Mouse (Mus musculus) kidney, postnatal 0 days (tissue): ENCODE measurements around the gene Gm11568. TPM values are rescaled to one million over a fixed set of nuclear protein-coding genes. Genes with fewer than 3 reads are reported as not detected.
"Not testable (repeated sequence)": the region's sequence is repeated elsewhere in the genome, so short reads cannot be mapped to it uniquely, and the experiment has no call there.

Source experiments
- ATAC-seq: fragments of 200-750 bp; cut with Nextera tagmentation; replicated peaks from 2 replicates; pipeline ENCODE4 v1.8.0; 2017; ENCODE audit warnings: low read depth, moderate number of reproducible peaks, moderate TSS enrichment, moderate library complexity; ENCODE audit not compliant: low FRiP score
- DNase-seq: peaks from one replicate; pipeline ENCODE4 v3.0.0-alpha.2; 2016; ENCODE audit warnings: low spot score
- H3K27ac ChIP-seq: fragments of 300-500 bp; sonication (generic); 2 replicates; pipeline ENCODE4 v1.5.1; 2014; ENCODE audit warnings: mild to moderate bottlenecking
- H3K27me3 ChIP-seq: fragments of 300-500 bp; sonication (generic); 2 replicates; pipeline ENCODE4 v1.6.1; 2014; ENCODE audit warnings: low read length, mixed read lengths; ENCODE audit not compliant: insufficient read depth
- H3K36me3 ChIP-seq: fragments of 300-500 bp; sonication (generic); 2 replicates; pipeline ENCODE4 v1.6.1; 2014; ENCODE audit warnings: low read length, mixed read lengths; ENCODE audit not compliant: insufficient read depth
- H3K4me1 ChIP-seq: fragments of 300-500 bp; sonication (generic); replicated peaks from 2 replicates; pipeline ENCODE4 v1.6.1; 2014; ENCODE audit warnings: antibody characterized with exemption, low read length, mixed read lengths; ENCODE audit not compliant: insufficient read depth
- H3K4me2 ChIP-seq: fragments of 300-500 bp; sonication (generic); 2 replicates; pipeline ENCODE4 v1.6.1; 2014; ENCODE audit warnings: mild to moderate bottlenecking, low read length, moderate library complexity, mixed read lengths
- H3K4me3 ChIP-seq: fragments of 300-500 bp; sonication (generic); replicated peaks from 2 replicates; pipeline ENCODE4 v1.5.1; 2014; ENCODE audit warnings: low read depth, low read length
- H3K9ac ChIP-seq: fragments of 300-500 bp; sonication (generic); 2 replicates; pipeline ENCODE4 v1.6.1; 2014; ENCODE audit warnings: low read depth, low read length
- H3K9me3 ChIP-seq: fragments of 300-500 bp; sonication (generic); replicated peaks from 2 replicates; pipeline ENCODE4 v1.6.1; 2016; ENCODE audit warnings: low read length, inconsistent platforms, mixed read lengths
- CTCF ChIP-seq: IDR thresholded peaks from 2 replicates; pipeline ENCODE4 v1.5.1; 2016; ENCODE audit warnings: antibody characterized with exemption, low read depth, mild to moderate bottlenecking, moderate library complexity
- WGBS: fragments of 180-500 bp; shearing (Covaris S2); extraction: QIAGEN DNeasy Blood & Tissue Kit; methylation state at CpG from one replicate; pipeline ENCODE4 v1.1.7; 2014; 5-methylcytosine and 5-hydroxymethylcytosine counted together
- polyA plus RNA-seq: library from polyadenylated mRNA; unstranded; fragments of >200 nt; fragmentation: Nextera tagmentation; extraction: Ambion mirVana; gene quantifications from 2 replicates; pipeline ENCODE4 v1.2.1, GENCODE M21; 2015

Gm11568 gene
- polyA plus RNA-seq, result not detected in 2 replicates

DNA sequence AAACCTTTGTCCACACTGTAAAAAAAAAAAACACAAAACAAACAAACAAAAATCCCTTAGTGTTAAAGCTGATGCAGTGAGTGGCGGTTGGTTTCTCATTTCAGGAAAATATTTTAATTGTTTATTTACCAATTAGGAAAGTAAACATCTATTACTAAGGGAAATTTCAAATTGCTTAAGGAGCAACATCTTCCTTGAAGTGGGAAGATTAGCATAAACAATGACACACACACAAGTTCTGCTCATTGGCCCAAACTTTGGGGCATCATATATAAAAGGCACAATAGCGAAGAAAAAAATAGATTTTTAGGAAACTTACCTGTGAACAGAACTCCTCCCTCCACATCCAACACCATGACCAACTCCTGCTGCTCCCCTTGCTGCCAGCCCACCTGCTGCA is at the start of gene Gm11568:
Gm11568 (plus strand) TSS at position 301 of the 400 bp plus-strand sequence.
- Histone ChIP-seq H3K27ac (no peak within 1 kb of the TSS), H3K36me3 (no peaks in the 10 kb centered on the region), H3K4me2 (no peak within 1 kb of the TSS), H3K9me3 (no peaks in the 10 kb centered on the region), H3K4me1 (no peaks in the 10 kb centered on the region), H3K27me3 (no peaks in the 10 kb centered on the region), H3K4me3 (no peak within 1 kb of the TSS), H3K9ac (no peak within 1 kb of the TSS)
- ATAC-seq (no peak), DNase-seq (no peak)
- 76% methylated on average over 2 of the region's 2 CpGs for WGBS
- TF ChIP-seq CTCF, result no peak

DNA sequence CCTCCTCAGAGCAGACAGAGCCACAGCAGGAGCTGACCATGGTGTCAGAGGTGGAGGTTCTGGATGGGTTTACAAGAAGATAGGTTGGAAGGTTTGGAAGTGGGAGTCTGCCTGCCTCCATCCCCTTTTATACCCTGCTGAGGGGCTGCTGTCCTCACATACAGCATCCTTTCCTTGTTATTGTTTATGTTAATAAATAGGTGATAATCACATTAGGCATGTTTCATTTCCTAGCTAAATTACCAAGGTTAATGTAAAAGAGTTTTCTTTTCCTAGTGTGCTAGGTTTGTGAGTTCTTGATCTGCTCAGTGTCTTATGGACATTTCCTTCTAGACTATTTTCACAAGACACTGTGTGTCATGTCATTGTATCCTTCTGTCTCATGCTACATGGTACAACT is 47.9 kb upstream of the Gm11568 start, which contains the start of gene Krtap4-13:
Krtap4-13 (minus strand) TSS at position 101 of the 400 bp plus-strand sequence.
- not testable (repeated sequence) for H3K27ac ChIP-seq, H3K4me3 ChIP-seq, H3K4me1 ChIP-seq, H3K36me3 ChIP-seq, ATAC-seq, H3K9ac ChIP-seq, H3K4me2 ChIP-seq, H3K27me3 ChIP-seq, H3K9me3 ChIP-seq, DNase-seq

DNA sequence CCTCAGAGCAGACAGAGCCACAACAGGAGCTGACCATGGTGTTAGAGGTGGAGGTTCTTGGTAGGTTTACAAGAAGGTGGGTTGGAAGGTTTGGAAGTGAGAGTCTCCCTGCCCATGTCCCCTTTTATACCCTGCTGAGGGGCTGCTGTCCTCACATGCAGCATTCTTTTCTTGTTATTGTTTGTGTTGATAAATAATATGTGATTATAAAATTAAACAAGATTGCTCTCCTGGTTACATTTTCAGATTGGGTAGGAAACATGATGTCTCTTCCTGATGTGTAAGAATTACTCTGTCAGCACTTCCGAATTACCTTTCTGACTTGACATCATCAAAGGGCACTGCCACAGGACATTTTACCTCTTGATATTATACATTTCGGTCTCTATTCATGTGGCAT is 42.2 kb upstream of the Gm11568 start, which contains the start of gene Gm11564:
Gm11564 (minus strand) TSS at position 101 of the 400 bp plus-strand sequence.
- ATAC-seq, H3K9ac ChIP-seq, H3K4me1 ChIP-seq, H3K9me3 ChIP-seq, DNase-seq, H3K4me2 ChIP-seq, H3K4me3 ChIP-seq, H3K27ac ChIP-seq, H3K27me3 ChIP-seq, H3K36me3 ChIP-seq: not testable (repeated sequence)
- WGBS, result 82% methylated on average over 2 of the region's 2 CpGs

DNA sequence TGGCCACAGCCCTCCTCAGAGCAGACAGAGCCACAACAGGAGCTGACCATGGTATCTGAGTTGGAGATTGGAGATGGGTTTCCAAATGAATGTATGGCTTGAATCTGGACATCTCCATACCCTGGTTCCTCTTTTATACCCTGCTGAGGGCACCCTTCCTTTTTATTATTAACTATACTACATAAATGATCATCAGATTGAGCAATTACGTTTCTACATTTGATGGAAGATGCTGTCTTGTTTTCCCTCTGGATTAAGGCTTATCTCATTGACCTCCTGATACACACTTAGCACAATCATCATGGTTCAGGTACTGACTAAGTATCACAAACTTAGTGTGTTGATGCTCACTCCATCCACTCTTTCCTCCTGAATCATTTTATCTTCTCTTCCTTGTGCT is 19.8 kb upstream of the Gm11568 start, which contains the start of gene 2300003K06Rik:
2300003K06Rik (minus strand) TSS at position 101 of the 400 bp plus-strand sequence.
- no peaks in the 10 kb centered on the region for H3K36me3 ChIP-seq
- H3K9ac ChIP-seq, result no peak within 1 kb of the TSS
- no peak within 1 kb of the TSS for H3K27ac ChIP-seq
- no peaks in the 10 kb centered on the region for H3K9me3 ChIP-seq
- WGBS, result 70% methylated on average over 1 of the region's 1 CpGs
- ATAC-seq, result no peak
- no peak within 1 kb of the TSS for H3K4me2 ChIP-seq
- TF ChIP-seq CTCF, result no peak
- DNase-seq, result no peak
- no peaks in the 10 kb centered on the region for H3K4me1 ChIP-seq
- H3K4me3 ChIP-seq, result no peak within 1 kb of the TSS
- no peaks in the 10 kb centered on the region for H3K27me3 ChIP-seq

DNA sequence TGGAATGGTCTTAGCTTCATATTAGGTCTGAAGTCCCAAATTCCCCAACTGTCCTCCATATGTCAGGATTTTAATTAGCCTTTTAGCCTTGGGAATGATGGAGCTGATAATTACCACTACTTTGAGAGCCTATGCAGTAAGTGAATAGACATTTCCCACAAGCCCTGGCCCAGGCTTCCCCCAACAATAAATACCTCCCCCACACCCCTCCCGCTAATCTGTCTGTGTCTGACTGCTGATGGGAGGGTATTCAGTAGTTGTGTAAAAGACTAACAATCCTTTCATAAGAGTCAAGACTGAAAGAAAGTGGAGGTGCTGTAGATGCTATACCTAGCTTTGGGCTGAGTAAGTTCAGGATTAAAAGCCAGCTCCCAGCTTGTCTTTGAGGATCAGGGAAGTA is 15.5 kb upstream of the Gm11568 start:
- TF ChIP-seq CTCF, result no peak
- Histone ChIP-seq H3K27ac (no peak overlapping the region), H3K4me2 (no peak overlapping the region), H3K4me3 (no peak overlapping the region), H3K9me3 (no peaks in the 10 kb centered on the region), H3K9ac (no peak overlapping the region), H3K4me1 (no peaks in the 10 kb centered on the region), H3K27me3 (no peaks in the 10 kb centered on the region), H3K36me3 (no peaks in the 10 kb centered on the region)
- WGBS, result 13% methylated on average over 1 of the region's 1 CpGs
- ATAC-seq, result no peak
- no peak for DNase-seq

DNA sequence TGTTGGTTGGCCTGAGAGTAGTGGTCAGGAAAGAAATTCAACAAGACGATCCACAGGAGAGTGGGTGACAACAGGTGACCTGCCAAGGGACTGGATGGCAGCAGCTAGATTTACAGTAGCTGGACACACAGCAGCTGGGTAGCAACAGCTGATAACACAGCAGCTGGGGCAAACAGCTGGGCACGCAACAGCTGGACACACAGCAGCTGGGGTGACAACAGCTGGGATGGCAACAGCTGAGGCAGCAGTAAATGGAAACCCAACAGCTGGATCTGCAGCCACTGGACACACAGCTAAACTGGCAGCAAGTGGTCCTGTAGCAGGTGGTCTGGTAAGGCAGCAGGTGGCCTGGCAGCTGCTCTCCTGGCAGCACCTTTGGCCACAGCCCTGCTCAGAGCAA is 11.0 kb upstream of the Gm11568 start:
- H3K27ac ChIP-seq, result no peak overlapping the region
- H3K9ac ChIP-seq, result no peak overlapping the region
- 78% methylated on average over 2 of the region's 2 CpGs for WGBS
- no peak for DNase-seq
- no peaks in the 10 kb centered on the region for H3K36me3 ChIP-seq
- no peak overlapping the region for H3K4me2 ChIP-seq
- ATAC-seq, result no peak
- no peaks in the 10 kb centered on the region for H3K27me3 ChIP-seq
- H3K4me3 ChIP-seq, result no peak overlapping the region
- TF ChIP-seq CTCF, result no peak
- no peaks in the 10 kb centered on the region for H3K9me3 ChIP-seq
- no peaks in the 10 kb centered on the region for H3K4me1 ChIP-seq

DNA sequence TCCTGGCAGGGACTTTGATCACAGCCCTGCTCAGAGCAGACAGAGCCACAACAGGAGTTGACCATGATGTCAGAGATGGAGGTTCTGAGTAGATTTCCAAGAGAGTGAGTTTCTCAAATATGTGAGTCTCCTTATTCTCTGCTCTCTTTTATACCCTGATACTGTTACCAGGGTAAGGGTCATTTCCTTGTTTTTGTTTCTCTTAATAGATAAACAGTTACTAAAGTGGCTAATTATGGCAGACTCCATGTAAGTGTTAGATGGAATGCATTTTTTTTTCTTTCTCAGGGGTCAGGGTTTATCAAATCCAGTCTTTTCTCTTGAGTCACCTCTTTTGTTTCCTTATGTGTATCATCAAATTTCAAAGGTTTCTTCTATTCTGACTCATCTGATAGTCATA is 6.2 kb upstream of the Gm11568 start, which contains the start of gene Krtap4-16:
Krtap4-16 (minus strand) TSS at position 101 of the 400 bp plus-strand sequence.
- DNase-seq (no peak), ATAC-seq (no peak)
- TF ChIP-seq CTCF, result no peak
- H3K4me2 ChIP-seq, result no peak within 1 kb of the TSS
- no peaks in the 10 kb centered on the region for H3K4me1 ChIP-seq
- H3K4me3 ChIP-seq, result no peak within 1 kb of the TSS
- no peaks in the 10 kb centered on the region for H3K27me3 ChIP-seq
- no peak within 1 kb of the TSS for H3K9ac ChIP-seq
- H3K9me3 ChIP-seq, result no peaks in the 10 kb centered on the region
- no peaks in the 10 kb centered on the region for H3K36me3 ChIP-seq
- H3K27ac ChIP-seq, result no peak within 1 kb of the TSS
